Mouse (Mus musculus) liver, adult 2 months (tissue): ENCODE data around the gene Rbm45.

ENCODE experiments used
- CTCF ChIP-seq: fragments of 200-500 bp; IDR thresholded peaks from 2 replicates; pipeline ENCODE4 v1.5.1; 2011; ENCODE audit warnings: low read depth, low read length, control low read depth
- POLR2A ChIP-seq: fragments of 200-500 bp; IDR thresholded peaks from 2 replicates; pipeline ENCODE4 v1.6.1; 2011; ENCODE audit warnings: low read length, control low read depth; ENCODE audit not compliant: insufficient read depth; ENCODE audit errors: extremely low read depth

DNA sequence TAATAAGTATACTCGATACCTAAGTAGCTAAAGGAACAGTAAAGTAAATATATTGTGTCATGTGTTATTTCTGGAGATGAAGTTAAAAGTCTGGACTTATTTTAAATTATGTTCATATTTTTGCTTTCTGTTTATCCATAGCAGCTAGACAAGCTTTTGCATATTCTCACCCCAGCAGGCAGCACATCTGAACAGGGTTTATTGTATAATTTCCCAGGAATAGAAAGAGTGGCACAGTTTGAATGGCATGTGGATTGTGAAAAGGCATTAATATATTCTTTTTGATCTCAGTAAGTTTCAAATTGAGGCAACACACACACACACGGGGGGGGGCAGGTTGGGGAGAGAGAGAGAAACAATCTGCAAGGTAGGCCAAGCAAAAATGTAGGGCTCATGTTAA lies 43.1 kb downstream of the Rbm45 start:
- TF ChIP-seq POLR2A (no peak), CTCF (no peak)
